Mouse (Mus musculus): Measurements from ENCODE around the gene Tjp3. TPM values are rescaled to one million over a fixed set of nuclear protein-coding genes. Genes with fewer than 3 reads are reported as not detected.

Gene Tjp3
- total RNA-seq, 2 experiments from 2014 or later: 0.15 to 0.47 TPM

- DNase-seq (ENCODE audit: low spot score in 2 of 2): no peak
Observed at GRCm38 (mm10) chr10:81284719-81285118, 6.7 kb downstream of the Tjp3 start.

GRCm38 (mm10) chr10:81284189-81284588 lies 7.2 kb downstream of the Tjp3 start:
- DNase-seq (ENCODE audit: low spot score in 2 of 2): no peak
- intact Hi-C loops (cut with DNase I): no loop called here

More at GRCm38 (mm10) chr10:81284719-81285118, 6.7 kb downstream of the Tjp3 start:
- intact Hi-C loops (cut with DNase I): loop anchor here (5.0 kb wide), 2 partner anchors 63 to 168 kb away; no protein-coding TSS in a partner anchor

- DNase-seq (ENCODE audit: low spot score in 2 of 2): no peak
- intact Hi-C loops (cut with DNase I): no loop called here
Observed at GRCm38 (mm10) chr10:81279496-81279895, 11.9 kb downstream of the Tjp3 start.

GRCm38 (mm10) chr10:81277676-81278075 lies 13.7 kb downstream of the Tjp3 start:
- no peak for DNase-seq (ENCODE audit: low spot score in 2 of 2)

GRCm38 (mm10) chr10:81273842-81274241 lies 17.5 kb downstream of the Tjp3 start:
- intact Hi-C loops (cut with DNase I): no loop called here

More at GRCm38 (mm10) chr10:81277676-81278075, 13.7 kb downstream of the Tjp3 start:
- intact Hi-C loops (cut with DNase I): no loop called here

GRCm38 (mm10) chr10:81272356-81272755 lies 19.0 kb downstream of the Tjp3 start:
- DNase-seq (ENCODE audit: low spot score in 2 of 2): no peak
- intact Hi-C loops (cut with DNase I): no loop called here

More at GRCm38 (mm10) chr10:81273842-81274241, 17.5 kb downstream of the Tjp3 start:
- no peak for DNase-seq (ENCODE audit: low spot score in 2 of 2)

- intact Hi-C loops (cut with DNase I): no loop called here
- no peak for DNase-seq (ENCODE audit: low spot score in 2 of 2)
Observed at GRCm38 (mm10) chr10:81268643-81269412, 22.6 kb downstream of the Tjp3 start.

- intact Hi-C loops (cut with DNase I): no loop called here
- peak; percentile 84 to 91 for DNase-seq (ENCODE audit: low spot score in 2 of 2)
Observed at GRCm38 (mm10) chr10:81268056-81268455, 23.3 kb downstream of the Tjp3 start.

GRCm38 (mm10) chr10:81266211-81267105 lies 24.9 kb downstream of the Tjp3 start, which contains the start of the genes Mrpl54 and Apba3:
TSS of gene Mrpl54 (minus strand) at chr10:81266934.
TSS of gene Apba3 (plus strand) at chr10:81266960.
- intact Hi-C loops (cut with DNase I): no loop called here
- peak; percentile 95 to 96 for DNase-seq (ENCODE audit: low spot score in 2 of 2)

GRCm38 (mm10) chr10:81265540-81265939 lies 25.8 kb downstream of the Tjp3 start:
- intact Hi-C loops (cut with DNase I): no loop called here
- no peak for DNase-seq (ENCODE audit: low spot score in 2 of 2)

GRCm38 (mm10) chr10:81261025-81261424 lies 30.4 kb downstream of the Tjp3 start:
- DNase-seq (ENCODE audit: low spot score in 2 of 2): no peak
- intact Hi-C loops (cut with DNase I): no loop called here

- no peak for DNase-seq (ENCODE audit: low spot score in 2 of 2)
- intact Hi-C loops (cut with DNase I): no loop called here
Observed at GRCm38 (mm10) chr10:81259225-81259884, 32.0 kb downstream of the Tjp3 start.

- peak in 1 of 2 experiments; percentile 61 for DNase-seq (ENCODE audit: low spot score in 2 of 2)
- intact Hi-C loops (cut with DNase I): no loop called here
Observed at GRCm38 (mm10) chr10:81257158-81258039, 34.0 kb downstream of the Tjp3 start.

GRCm38 (mm10) chr10:81254886-81255285 lies 36.5 kb downstream of the Tjp3 start:
- DNase-seq (ENCODE audit: low spot score in 2 of 2): no peak
- intact Hi-C loops (cut with DNase I): no loop called here

- DNase-seq (ENCODE audit: low spot score in 2 of 2): peak; percentile 91
- intact Hi-C loops (cut with DNase I): no loop called here
Observed at GRCm38 (mm10) chr10:81252424-81253419, 38.7 kb downstream of the Tjp3 start, which contains the start of gene Matk. TSS of gene Matk (plus strand) at chr10:81252935.

GRCm38 (mm10) chr10:81249442-81249841 lies 41.9 kb downstream of the Tjp3 start:
- DNase-seq (ENCODE audit: low spot score in 2 of 2): no peak
- intact Hi-C loops (cut with DNase I): no loop called here

GRCm38 (mm10) chr10:81247804-81248203 lies 43.6 kb downstream of the Tjp3 start:
- DNase-seq (ENCODE audit: low spot score in 2 of 2): no peak
- intact Hi-C loops (cut with DNase I): no loop called here
